Mouse (Mus musculus) limb, embryonic 15.5 days (tissue): Measurements from ENCODE around the gene Nlrp14. TPM values are rescaled to one million over a fixed set of nuclear protein-coding genes. Genes with fewer than 3 reads are reported as not detected.
"Not testable (repeated sequence)": the region's sequence is repeated elsewhere in the genome, so short reads cannot be mapped to it uniquely, and the experiment has no call there.

Experiments
- ATAC-seq: fragments of 200-750 bp; cut with Nextera tagmentation; 2 replicates; pipeline ENCODE4 v1.8.0; 2017; ENCODE audit warnings: low read depth, moderate TSS enrichment; ENCODE audit not compliant: insufficient number of reproducible peaks, low FRiP score, low TSS enrichment
- H3K27ac ChIP-seq: fragments of 300-500 bp; sonication (generic); 2 replicates; pipeline ENCODE4 v1.5.1; 2015; ENCODE audit warnings: moderate library complexity, mild to moderate bottlenecking, inconsistent platforms
- H3K27me3 ChIP-seq: fragments of 300-500 bp; sonication (generic); 2 replicates; pipeline ENCODE4 v1.6.1; 2015; ENCODE audit warnings: inconsistent platforms
- H3K36me3 ChIP-seq: fragments of 300-500 bp; sonication (generic); 2 replicates; pipeline ENCODE4 v1.6.1; 2015; ENCODE audit warnings: inconsistent platforms
- H3K4me1 ChIP-seq: fragments of 300-500 bp; sonication (generic); 2 replicates; pipeline ENCODE4 v1.6.1; 2015; ENCODE audit warnings: inconsistent platforms
- H3K4me2 ChIP-seq: fragments of 300-500 bp; sonication (generic); 2 replicates; pipeline ENCODE4 v1.6.1; 2015; ENCODE audit warnings: mild to moderate bottlenecking, inconsistent platforms
- H3K4me3 ChIP-seq: fragments of 300-500 bp; sonication (generic); 2 replicates; pipeline ENCODE4 v1.5.1; 2015; ENCODE audit warnings: mild to moderate bottlenecking, inconsistent platforms
- H3K9ac ChIP-seq: fragments of 300-500 bp; sonication (generic); 2 replicates; pipeline ENCODE4 v1.6.1; 2015; ENCODE audit warnings: inconsistent platforms
- H3K9me3 ChIP-seq: fragments of 300-500 bp; sonication (generic); 2 replicates; pipeline ENCODE4 v1.6.1; 2016; ENCODE audit warnings: inconsistent platforms
- WGBS: fragments of 180-500 bp; shearing (Covaris S2); methylation state at CpG from one replicate; pipeline ENCODE4 v1.1.7; 2015; 5-methylcytosine and 5-hydroxymethylcytosine counted together
- polyA plus RNA-seq: library from polyadenylated mRNA; unstranded; fragments of >200 nt; fragmentation: Nextera tagmentation; extraction: Ambion mirVana; gene quantifications from 2 replicates; pipeline ENCODE4 v1.2.1, GENCODE M21; 2015

The Nlrp14 gene
- not detected in 2 replicates for polyA plus RNA-seq

- ATAC-seq: no peak
- 82% methylated on average over 10 of the region's 10 CpGs for WGBS
- no peak within 1 kb of the TSS for H3K9ac ChIP-seq
Observed at GRCm38 (mm10) chr7:107166690-107167089, at the start of gene Nlrp14. Gene Nlrp14 (plus strand): TSS chr7:107166990.

GRCm38 (mm10) chr7:107130983-107131382 lies 35.8 kb upstream of the Nlrp14 start, which contains the start of gene Olfr715:
Gene Olfr715 (minus strand): TSS chr7:107131083.
- not testable (repeated sequence) for H3K4me3 ChIP-seq, H3K9me3 ChIP-seq, H3K27me3 ChIP-seq, H3K9ac ChIP-seq, H3K27ac ChIP-seq, H3K4me2 ChIP-seq, H3K36me3 ChIP-seq, H3K4me1 ChIP-seq, ATAC-seq
- WGBS: 74% methylated on average over 3 of the region's 3 CpGs

More at GRCm38 (mm10) chr7:107166690-107167089, at the start of gene Nlrp14:
- Histone ChIP-seq H3K36me3 (no peaks in the 10 kb centered on the region), H3K4me1 (no peaks in the 10 kb centered on the region), H3K9me3 (no peaks in the 10 kb centered on the region), H3K4me2 (no peak within 1 kb of the TSS), H3K27ac (no peak within 1 kb of the TSS), H3K27me3 (no peaks in the 10 kb centered on the region), H3K4me3 (no peak within 1 kb of the TSS)

GRCm38 (mm10) chr7:107138027-107138426 lies 28.8 kb upstream of the Nlrp14 start, which contains the start of gene Olfr716:
Gene Olfr716 (plus strand): TSS chr7:107138327.
- not testable (repeated sequence) for H3K36me3 ChIP-seq, H3K4me3 ChIP-seq, H3K4me2 ChIP-seq, ATAC-seq, H3K9me3 ChIP-seq, H3K27ac ChIP-seq, H3K27me3 ChIP-seq, H3K9ac ChIP-seq, H3K4me1 ChIP-seq
- 75% methylated on average over 2 of the region's 2 CpGs for WGBS

GRCm38 (mm10) chr7:107180406-107180805 lies 13.6 kb downstream of the Nlrp14 start:
- Histone ChIP-seq H3K4me2 (no peak overlapping the region), H3K27ac (no peak overlapping the region), H3K9me3 (no peaks in the 10 kb centered on the region), H3K4me1 (no peaks in the 10 kb centered on the region), H3K27me3 (no peaks in the 10 kb centered on the region), H3K4me3 (no peak overlapping the region), H3K36me3 (no peaks in the 10 kb centered on the region), H3K9ac (no peak overlapping the region)
- WGBS: 46% methylated on average over 2 of the region's 2 CpGs
- ATAC-seq: no peak

GRCm38 (mm10) chr7:107201817-107202216 lies 35.0 kb downstream of the Nlrp14 start:
- no peak overlapping the region for H3K9ac ChIP-seq
- WGBS: 38% methylated on average over 3 of the region's 3 CpGs
- no peak for ATAC-seq

GRCm38 (mm10) chr7:107207843-107208242 lies 41.1 kb downstream of the Nlrp14 start:
- Histone ChIP-seq H3K4me3 (no peak overlapping the region), H3K9me3 (peaks cover 8% of the 10 kb centered on the region), H3K4me2 (no peak overlapping the region), H3K9ac (no peak overlapping the region), H3K4me1 (peaks cover 6% of the 10 kb centered on the region; the same call in 1 of the 2 replicates), H3K27ac (no peak overlapping the region), H3K27me3 (peaks cover 47% of the 10 kb centered on the region), H3K36me3 (no peaks in the 10 kb centered on the region)
- ATAC-seq: no peak
- WGBS: 92% methylated on average over 3 of the region's 3 CpGs

More at GRCm38 (mm10) chr7:107201817-107202216, 35.0 kb downstream of the Nlrp14 start:
- peaks cover 4% of the 10 kb centered on the region; the same call in 1 of the 2 replicates for H3K27me3 ChIP-seq
- H3K4me1 ChIP-seq: no peaks in the 10 kb centered on the region
- no peak overlapping the region for H3K4me3 ChIP-seq
- H3K27ac ChIP-seq: no peak overlapping the region
- H3K9me3 ChIP-seq: no peaks in the 10 kb centered on the region
- H3K4me2 ChIP-seq: no peak overlapping the region
- no peaks in the 10 kb centered on the region for H3K36me3 ChIP-seq

- no peak for ATAC-seq
- peak within 1 kb of the TSS; percentile 19 for H3K4me3 ChIP-seq
- WGBS: 37% methylated on average over 69 of the region's 70 CpGs
- peak within 1 kb of the TSS; percentile 22 for H3K4me2 ChIP-seq
- H3K9ac ChIP-seq: no peak within 1 kb of the TSS
- H3K9me3 ChIP-seq: peaks cover 8% of the 10 kb centered on the region
- peaks cover 6% of the 10 kb centered on the region; the same call in 1 of the 2 replicates for H3K4me1 ChIP-seq
- no peaks in the 10 kb centered on the region for H3K36me3 ChIP-seq
- H3K27me3 ChIP-seq: peaks cover 50% of the 10 kb centered on the region
- no peak within 1 kb of the TSS for H3K27ac ChIP-seq
Observed at GRCm38 (mm10) chr7:107209204-107209860, 42.5 kb downstream of the Nlrp14 start, which contains the start of gene Rbmxl2. Gene Rbmxl2 (plus strand): TSS chr7:107209445.

GRCm38 (mm10) chr7:107210126-107210576 lies 43.4 kb downstream of the Nlrp14 start:
- H3K9ac ChIP-seq: no peak overlapping the region
- H3K27ac ChIP-seq: no peak overlapping the region
- peaks cover 6% of the 10 kb centered on the region; the same call in 1 of the 2 replicates for H3K4me1 ChIP-seq
- WGBS: 26% methylated on average over 56 of the region's 77 CpGs
- peak overlapping the region; percentile 22 for H3K4me2 ChIP-seq
- H3K27me3 ChIP-seq: peaks cover 50% of the 10 kb centered on the region
- peak overlapping the region; percentile 19 for H3K4me3 ChIP-seq
- H3K36me3 ChIP-seq: no peaks in the 10 kb centered on the region
- peaks cover 8% of the 10 kb centered on the region for H3K9me3 ChIP-seq
- ATAC-seq: no peak

- Histone ChIP-seq H3K9me3 (no peaks in the 10 kb centered on the region), H3K4me3 (no peak overlapping the region), H3K27me3 (peaks cover 15% of the 10 kb centered on the region), H3K4me2 (no peak overlapping the region), H3K36me3 (no peaks in the 10 kb centered on the region), H3K27ac (no peak overlapping the region), H3K4me1 (no peaks in the 10 kb centered on the region), H3K9ac (no peak overlapping the region)
- ATAC-seq: no peak
Observed at GRCm38 (mm10) chr7:107215723-107216122, 48.9 kb downstream of the Nlrp14 start.

GRCm38 (mm10) chr7:107216845-107217244 lies 50.1 kb downstream of the Nlrp14 start:
- H3K27me3 ChIP-seq: peaks cover 4% of the 10 kb centered on the region; the same call in 1 of the 2 replicates
- WGBS: 74% methylated on average over 2 of the region's 2 CpGs
- no peak overlapping the region for H3K9ac ChIP-seq
- no peaks in the 10 kb centered on the region for H3K4me1 ChIP-seq
- ATAC-seq: no peak
- no peak overlapping the region for H3K4me3 ChIP-seq
- no peaks in the 10 kb centered on the region for H3K9me3 ChIP-seq
- no peak overlapping the region for H3K4me2 ChIP-seq
- H3K27ac ChIP-seq: no peak overlapping the region
- no peaks in the 10 kb centered on the region for H3K36me3 ChIP-seq

- no peak overlapping the region for H3K4me3 ChIP-seq
- WGBS: 52% methylated on average over 3 of the region's 3 CpGs
- H3K27me3 ChIP-seq: no peaks in the 10 kb centered on the region
- no peak overlapping the region for H3K27ac ChIP-seq
- no peak for ATAC-seq
- H3K4me2 ChIP-seq: no peak overlapping the region
- H3K9ac ChIP-seq: no peak overlapping the region
- no peaks in the 10 kb centered on the region for H3K9me3 ChIP-seq
- no peaks in the 10 kb centered on the region for H3K36me3 ChIP-seq
- no peaks in the 10 kb centered on the region for H3K4me1 ChIP-seq
Observed at GRCm38 (mm10) chr7:107236854-107237253, 70.1 kb downstream of the Nlrp14 start.

- Histone ChIP-seq H3K4me1 (no peaks in the 10 kb centered on the region), H3K9me3 (no peaks in the 10 kb centered on the region), H3K27ac (no peak overlapping the region), H3K36me3 (no peaks in the 10 kb centered on the region), H3K4me3 (no peak overlapping the region), H3K27me3 (no peaks in the 10 kb centered on the region), H3K9ac (no peak overlapping the region), H3K4me2 (no peak overlapping the region)
- no peak for ATAC-seq
- WGBS: 64% methylated on average over 3 of the region's 3 CpGs
Observed at GRCm38 (mm10) chr7:107237498-107237897, 70.7 kb downstream of the Nlrp14 start.
